Mouse (Mus musculus): ENCODE data around the gene Hamp2.

- TF ChIP-seq CTCF (IDR thresholded peaks at IDR 0.05; ENCODE audit: low read depth) (no peak), EP300 (optimal IDR thresholded peaks at IDR 0.05) (no peak)
Measured at GRCm38 (mm10) chr7:30924071-30924470, 410 bp downstream of the Hamp2 start.
